Mouse (Mus musculus): ENCODE measurements around the gene Rhbdf1.
A peak's percentile ranks its signal among the peaks of the same experiment; 100 is the strongest.

Rhbdf1 gene

GRCm38 (mm10) chr11:32221951-32222409 is at the start of gene Rhbdf1:
TSS of gene Rhbdf1 (minus strand) at chr11:32222300.
- no peak for DNase-seq (ENCODE audit: low spot score)

DNA sequence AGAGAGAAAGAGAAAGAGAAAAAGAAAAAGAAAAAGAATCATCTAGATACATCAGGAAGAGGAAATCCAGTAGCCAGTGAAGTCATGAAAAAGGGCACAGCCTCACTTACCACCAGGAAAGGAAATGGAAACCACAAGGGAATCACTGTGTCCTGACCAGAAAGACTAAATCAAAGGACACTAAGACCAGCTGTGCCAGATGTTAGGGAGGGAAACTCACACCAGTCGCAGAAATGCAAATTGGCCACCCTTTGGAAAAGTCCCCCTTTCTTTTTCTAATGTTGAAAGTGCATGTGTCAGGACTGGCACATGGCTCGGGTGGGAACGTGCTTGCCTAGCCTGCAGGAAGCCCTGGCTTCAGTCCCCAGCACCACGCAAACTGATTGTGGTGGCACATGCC is 49.1 kb upstream of the Rhbdf1 start:
- no peak for DNase-seq (ENCODE audit: low spot score)

- no peak for DNase-seq (ENCODE audit: low spot score)
These were observed 46.9 kb upstream of the Rhbdf1 start for GRCm38 (mm10) chr11:32268952-32269351.

GRCm38 (mm10) chr11:32267964-32268363 is 45.9 kb upstream of the Rhbdf1 start:
- no peak for DNase-seq (ENCODE audit: low spot score)

- peak; percentile 92 for DNase-seq (ENCODE audit: low spot score)
These were observed 45.2 kb upstream of the Rhbdf1 start, which contains the start of gene Nprl3 for GRCm38 (mm10) chr11:32267188-32267884. TSS of gene Nprl3 (minus strand) at chr11:32267707.

DNA sequence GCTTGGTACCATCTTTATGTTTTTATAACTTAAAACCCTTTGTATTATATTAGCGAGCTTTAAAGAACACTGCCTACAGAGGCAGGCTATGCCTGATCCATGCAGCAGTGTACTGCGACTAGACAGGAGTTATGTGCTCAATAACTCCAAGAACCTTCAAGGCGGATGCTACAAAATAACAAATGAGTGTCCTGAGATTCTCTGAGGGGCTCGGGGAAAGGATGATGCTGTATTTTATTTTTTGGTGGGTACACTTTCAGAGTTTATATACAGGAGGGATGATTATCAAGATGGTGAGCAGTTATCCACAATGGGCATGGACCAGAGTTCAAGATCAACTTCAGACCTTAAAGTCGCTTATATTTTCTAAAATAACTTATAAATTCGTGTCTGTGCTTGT is 44.7 kb upstream of the Rhbdf1 start:
- DNase-seq (ENCODE audit: low spot score): peak; percentile 11

DNA sequence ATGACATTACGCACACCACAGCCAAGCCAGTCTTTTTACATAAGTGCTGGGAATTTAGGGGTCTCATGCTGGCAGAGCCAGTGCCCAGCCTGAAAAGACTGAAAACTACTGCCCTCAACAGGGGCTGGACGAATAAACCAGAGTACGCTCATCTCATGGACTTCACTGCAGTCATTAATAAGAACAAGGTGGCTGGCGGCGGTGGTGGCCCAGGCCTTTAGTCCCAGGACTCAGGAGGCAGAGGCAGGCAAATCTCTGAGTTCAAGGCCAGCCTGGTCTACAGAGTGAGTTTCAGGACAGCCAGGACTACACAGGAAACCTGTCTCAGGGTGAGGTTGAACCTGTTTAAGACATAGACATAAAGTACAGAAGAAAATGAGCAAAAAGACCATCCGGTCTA is 44.1 kb upstream of the Rhbdf1 start:
- no peak for DNase-seq (ENCODE audit: low spot score)

DNA sequence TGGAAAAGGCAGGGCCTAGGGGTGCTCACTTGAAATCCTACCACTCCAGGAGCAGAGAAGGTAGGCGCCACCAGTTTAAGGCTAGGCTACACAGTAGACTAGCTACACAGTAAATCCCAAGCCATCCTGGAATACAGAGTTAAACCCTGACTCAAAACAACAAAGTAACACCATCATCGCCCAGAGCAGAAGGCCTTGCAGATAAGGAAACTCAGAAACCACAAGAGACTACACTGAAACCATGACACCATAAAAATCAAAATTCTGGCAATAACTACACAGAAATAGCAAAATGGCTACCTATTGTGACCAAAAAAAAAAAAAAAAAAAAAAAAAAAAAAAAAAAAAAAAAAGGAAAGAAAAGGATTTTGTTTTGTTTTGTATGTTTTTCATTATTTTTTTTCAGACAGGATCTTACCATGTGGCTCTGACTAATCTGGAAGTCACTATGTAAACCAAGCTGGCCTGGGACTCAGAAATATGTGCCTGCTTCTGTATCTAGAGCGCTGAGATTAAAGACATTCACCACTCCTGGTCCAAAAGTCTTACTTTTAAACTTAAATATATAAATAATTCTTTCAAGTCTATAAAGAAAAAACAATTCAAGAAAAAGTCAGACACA is 43.1 kb upstream of the Rhbdf1 start:
- no peak for DNase-seq (ENCODE audit: low spot score)

- DNase-seq (ENCODE audit: low spot score): peak; percentile 18
These were observed 40.7 kb upstream of the Rhbdf1 start for GRCm38 (mm10) chr11:32262674-32263415.

GRCm38 (mm10) chr11:32256566-32256965 is 34.5 kb upstream of the Rhbdf1 start:
- no peak for DNase-seq (ENCODE audit: low spot score)

DNA sequence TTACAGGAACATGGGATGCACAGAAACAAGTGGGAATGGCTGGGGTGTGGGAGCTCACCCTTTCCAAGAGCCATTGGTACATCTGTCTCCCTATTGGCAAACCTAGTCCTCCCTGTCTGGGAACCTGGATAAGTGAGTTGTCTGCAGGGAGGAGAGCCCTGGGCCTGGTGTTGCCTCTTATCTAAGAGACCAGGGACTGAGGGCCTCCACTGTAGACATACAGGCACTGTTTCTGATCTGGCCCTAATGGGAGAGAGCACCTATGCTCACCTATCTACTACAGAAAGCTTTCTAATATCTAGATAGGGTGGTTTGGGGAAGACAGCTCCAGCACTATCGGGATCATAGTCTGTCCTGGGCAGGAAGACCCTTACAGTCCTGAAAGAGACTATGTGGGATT is 34.0 kb upstream of the Rhbdf1 start:
- no peak for DNase-seq (ENCODE audit: low spot score)

DNA sequence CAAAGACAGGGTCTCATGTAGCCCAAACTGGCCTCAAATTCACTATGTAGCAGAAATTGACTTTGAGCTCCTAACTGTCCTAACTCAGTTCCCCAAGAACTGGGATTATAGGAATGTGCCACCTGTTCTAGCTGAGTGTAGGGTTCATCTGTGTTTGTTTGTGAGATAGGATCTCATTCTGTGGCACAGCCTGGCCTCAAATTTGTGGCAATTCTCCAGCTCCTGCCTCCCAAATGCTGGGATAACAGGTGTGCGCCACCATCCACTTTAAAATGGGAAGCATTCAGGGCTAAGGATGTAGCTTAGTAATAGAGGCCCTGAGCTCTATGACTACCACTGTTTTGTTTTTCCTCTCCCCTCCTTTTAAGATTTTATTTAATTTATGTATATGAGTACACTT is 31.0 kb upstream of the Rhbdf1 start:
- no peak for DNase-seq (ENCODE audit: low spot score)

GRCm38 (mm10) chr11:32250880-32251763 is 29.0 kb upstream of the Rhbdf1 start:
- DNase-seq (ENCODE audit: low spot score): no peak

DNA sequence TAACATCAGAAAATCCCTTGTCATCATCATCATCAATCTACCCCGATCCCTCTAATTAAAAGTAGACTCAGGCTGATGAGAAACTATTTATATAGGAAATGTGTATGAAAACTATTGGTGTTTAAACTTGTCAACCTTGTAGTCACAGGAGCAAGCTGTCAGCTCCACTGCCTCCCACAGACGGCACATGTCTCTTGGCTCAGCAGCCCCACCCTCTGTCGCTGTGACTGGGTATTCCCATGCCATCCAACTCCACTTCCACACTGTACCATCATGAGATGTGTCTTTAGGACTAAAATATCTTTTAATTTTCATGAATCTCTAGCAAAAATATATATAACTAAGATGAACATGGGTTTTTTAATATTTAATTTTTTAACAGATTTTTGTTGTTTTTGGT is 26.2 kb upstream of the Rhbdf1 start:
- DNase-seq (ENCODE audit: low spot score): no peak

DNA sequence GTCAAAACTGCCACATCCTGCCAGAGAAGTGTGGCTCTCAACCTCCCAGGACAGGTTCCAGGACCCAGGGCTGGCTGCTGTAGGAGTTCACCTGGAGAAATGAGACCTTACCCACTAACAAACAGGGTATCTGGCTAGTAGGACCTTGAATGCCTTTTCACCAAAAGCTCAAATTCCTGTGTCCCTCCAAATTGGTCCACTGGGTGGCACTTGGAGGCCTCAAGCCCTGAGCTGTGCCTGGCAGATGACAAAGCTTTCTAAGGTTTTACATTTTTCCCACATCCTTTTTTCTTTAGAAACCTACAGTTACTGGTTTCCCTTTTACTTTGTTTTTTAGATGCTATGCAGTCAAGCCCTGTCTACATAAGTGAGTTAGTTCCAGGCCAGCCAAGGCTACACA is 25.0 kb upstream of the Rhbdf1 start:
- DNase-seq (ENCODE audit: low spot score): peak; percentile 30

DNA sequence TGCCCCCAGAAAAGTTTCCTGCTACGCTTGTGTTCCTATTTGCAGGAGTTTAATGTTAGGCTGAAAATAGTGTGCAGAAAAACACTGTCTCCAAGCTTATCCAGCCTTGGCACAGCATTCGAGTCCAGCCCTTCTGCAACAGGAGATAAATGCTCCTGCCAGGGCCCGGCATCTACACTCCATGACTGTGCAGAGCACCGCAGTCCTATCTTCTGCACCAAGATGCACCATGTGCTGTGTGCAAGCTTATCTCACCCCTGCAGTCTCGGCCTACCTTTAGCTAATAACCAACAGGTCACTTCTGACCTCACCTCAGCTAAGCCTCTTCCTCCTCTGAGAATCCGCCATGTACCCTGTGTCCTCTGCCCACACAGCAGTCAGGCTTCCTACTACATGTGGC is 23.5 kb upstream of the Rhbdf1 start:
- DNase-seq (ENCODE audit: low spot score): no peak

GRCm38 (mm10) chr11:32244617-32245016 is 22.5 kb upstream of the Rhbdf1 start:
- no peak for DNase-seq (ENCODE audit: low spot score)

DNA sequence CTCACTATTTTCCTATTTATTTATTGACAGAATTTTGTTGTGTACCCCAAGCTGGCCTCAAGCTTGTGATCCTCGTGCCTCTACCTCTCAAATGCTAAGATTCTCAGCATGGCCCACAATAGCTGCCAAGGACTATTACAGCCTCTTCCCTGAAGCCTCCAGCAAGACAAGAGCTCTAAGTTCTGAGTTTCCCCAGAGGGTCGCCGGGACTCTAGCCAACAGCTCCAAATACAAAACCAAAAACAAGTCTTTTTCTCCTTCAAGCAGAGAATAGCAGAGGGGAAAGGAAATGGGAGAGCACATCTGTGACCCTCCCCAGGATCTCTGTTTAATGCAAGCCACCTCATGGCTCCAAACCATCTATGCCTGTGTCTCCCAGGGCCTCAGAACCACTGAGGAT is 22.0 kb upstream of the Rhbdf1 start:
- peak; percentile 58 for DNase-seq (ENCODE audit: low spot score)

DNA sequence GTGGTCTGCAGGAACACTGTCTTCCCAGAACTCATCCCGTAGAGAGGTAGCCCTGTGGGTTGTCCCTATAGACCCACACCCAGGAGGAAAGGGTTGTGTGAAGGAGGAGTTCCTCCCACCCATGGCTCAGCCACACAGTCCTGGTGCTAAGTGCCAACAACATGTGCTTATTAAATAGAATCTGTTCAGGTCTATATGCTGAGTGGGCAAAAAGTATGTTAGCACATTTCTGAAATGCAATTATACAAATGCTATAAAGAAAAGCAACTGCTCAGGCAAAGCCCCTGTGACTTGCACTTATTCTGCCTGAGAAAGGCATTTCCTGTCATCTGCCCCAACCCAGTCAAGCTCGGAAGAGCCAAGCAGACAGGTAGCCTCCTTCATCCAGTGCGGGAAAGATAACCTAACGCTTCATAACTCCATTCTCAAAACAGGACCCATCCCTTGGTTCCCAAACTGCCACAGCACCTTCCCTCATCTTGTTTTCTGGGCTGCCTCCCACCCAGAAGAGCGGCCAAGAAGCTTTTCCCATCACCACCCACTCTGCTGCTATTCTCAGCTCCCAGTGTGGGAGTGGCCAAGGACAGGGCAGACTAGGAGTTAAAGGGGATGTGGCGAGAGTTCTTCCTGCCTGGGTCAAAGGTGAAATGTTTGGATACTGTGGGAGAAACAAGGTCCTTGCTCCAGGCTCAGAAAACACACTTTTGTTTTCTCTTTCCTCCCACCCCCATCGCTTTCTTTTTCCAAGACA is 21.3 kb upstream of the Rhbdf1 start:
- peak; percentile 30 for DNase-seq (ENCODE audit: low spot score)

DNA sequence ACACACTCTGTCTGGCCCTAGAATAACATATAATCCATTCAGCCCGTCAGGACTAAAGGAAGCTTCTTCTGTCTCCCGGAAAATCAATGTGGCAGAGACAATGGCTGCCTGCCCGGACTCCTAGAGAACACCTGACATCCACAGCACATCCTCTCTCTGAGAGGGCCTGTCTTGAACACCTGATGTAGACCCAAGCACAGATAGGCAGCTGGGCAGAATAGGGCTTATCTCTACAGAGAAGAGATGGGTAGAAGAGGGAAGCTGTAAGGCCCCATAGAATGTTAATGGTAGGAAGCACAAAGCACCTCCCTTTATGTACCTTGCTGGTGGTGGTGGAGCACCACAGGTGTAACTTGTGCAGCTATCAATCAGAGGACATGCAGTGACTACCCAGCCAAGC is 20.1 kb upstream of the Rhbdf1 start:
- DNase-seq (ENCODE audit: low spot score): no peak

DNA sequence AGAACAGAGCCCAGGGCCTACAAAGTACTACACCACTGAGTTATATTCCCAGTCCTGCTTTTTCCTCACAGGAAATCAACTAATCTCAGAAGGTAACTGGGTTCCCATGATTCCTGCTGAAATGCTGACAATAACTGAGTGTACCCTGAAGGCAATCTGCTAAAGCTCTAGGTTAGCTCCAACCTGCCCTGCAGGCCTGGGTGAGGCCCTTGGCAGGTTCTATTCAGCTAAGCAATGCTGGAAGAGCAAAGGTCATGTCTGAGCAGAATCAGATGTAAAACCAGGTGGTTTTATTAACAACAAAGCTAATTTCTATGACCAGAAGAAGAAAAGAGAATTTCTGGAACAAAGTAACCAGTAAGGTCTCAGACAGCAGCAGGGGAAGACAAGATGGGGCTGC is 19.3 kb upstream of the Rhbdf1 start:
- no peak for DNase-seq (ENCODE audit: low spot score)

Data from adipocyte (in vitro differentiated cells).